Comparison of ENCODE assay signal across 13 mouse cellular contexts in the genomic region with DNA sequence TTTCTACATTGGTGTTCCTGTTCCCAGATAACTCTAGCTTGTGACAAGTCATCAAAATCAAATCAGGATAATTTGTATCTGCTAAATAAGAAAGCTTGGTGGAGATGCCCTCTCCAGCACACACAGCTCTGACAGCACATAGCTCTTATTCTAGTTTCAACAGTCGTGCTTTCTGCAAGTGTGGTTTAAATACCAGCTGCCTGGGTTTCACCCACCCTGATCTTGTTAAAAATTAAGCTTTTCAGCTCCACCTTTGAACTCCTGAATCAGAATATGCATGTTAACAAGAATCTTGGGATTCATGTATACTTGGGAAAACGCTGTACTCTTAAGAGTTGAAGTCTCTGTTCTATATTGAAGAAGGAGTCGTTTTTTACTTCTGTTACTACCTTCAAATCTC.
"Had no signal": no experiment of that assay in that cellular context is flagged by ENCODE, and none has a peak within 500 bp of the region (broad histone marks: within the 10 kb centered on the region; RNA-seq: fewer than 3 reads in every experiment).

No protein-coding gene starts in this region.

- H3K9me3 ChIP-seq: hindbrain, embryonic 15.5 days; limb, embryonic 10.5 days; liver, embryonic 13.5 days; lung, embryonic 15.5 days; midbrain, embryonic 12.5 days had no signal

- H3K4me1 ChIP-seq: limb, embryonic 10.5 days; liver, embryonic 13.5 days; lung, embryonic 15.5 days had no signal

- H3K27ac ChIP-seq: hindbrain, embryonic 15.5 days; left cerebral cortex, adult 2 months; limb, embryonic 10.5 days; liver, embryonic 13.5 days; lung, embryonic 15.5 days; macrophage; midbrain, embryonic 12.5 days had no signal

- H3K27me3 ChIP-seq: hindbrain, embryonic 15.5 days; liver, embryonic 13.5 days; lung, embryonic 15.5 days; midbrain, embryonic 12.5 days had no signal

- ATAC-seq: liver, postnatal 0 days; midbrain, embryonic 16.5 days had no signal

- H3K4me2 ChIP-seq: hindbrain, embryonic 15.5 days; liver, embryonic 13.5 days; lung, embryonic 15.5 days; midbrain, embryonic 12.5 days had no signal

- H3K9ac ChIP-seq: hindbrain, embryonic 15.5 days; liver, embryonic 13.5 days; liver, postnatal 0 days; lung, embryonic 15.5 days; midbrain, embryonic 12.5 days had no signal

- H3K4me3 ChIP-seq: hindbrain, embryonic 15.5 days; left cerebral cortex, adult 2 months; limb, embryonic 10.5 days; liver, embryonic 13.5 days; lung, embryonic 15.5 days; midbrain, embryonic 12.5 days had no signal

- DNase-seq: liver, embryonic 13.5 days; liver, postnatal 0 days; lung, postnatal 14 days; right cerebral cortex, adult 18-20 months; thymus, adult 18-20 months; thymus, postnatal 14 days had no signal

- H3K36me3 ChIP-seq: limb, embryonic 10.5 days; liver, embryonic 13.5 days; lung, embryonic 15.5 days; midbrain, embryonic 12.5 days had no signal
